Mouse (Mus musculus): ENCODE data around the gene Hoxa11.

Gene Hoxa11

DNA sequence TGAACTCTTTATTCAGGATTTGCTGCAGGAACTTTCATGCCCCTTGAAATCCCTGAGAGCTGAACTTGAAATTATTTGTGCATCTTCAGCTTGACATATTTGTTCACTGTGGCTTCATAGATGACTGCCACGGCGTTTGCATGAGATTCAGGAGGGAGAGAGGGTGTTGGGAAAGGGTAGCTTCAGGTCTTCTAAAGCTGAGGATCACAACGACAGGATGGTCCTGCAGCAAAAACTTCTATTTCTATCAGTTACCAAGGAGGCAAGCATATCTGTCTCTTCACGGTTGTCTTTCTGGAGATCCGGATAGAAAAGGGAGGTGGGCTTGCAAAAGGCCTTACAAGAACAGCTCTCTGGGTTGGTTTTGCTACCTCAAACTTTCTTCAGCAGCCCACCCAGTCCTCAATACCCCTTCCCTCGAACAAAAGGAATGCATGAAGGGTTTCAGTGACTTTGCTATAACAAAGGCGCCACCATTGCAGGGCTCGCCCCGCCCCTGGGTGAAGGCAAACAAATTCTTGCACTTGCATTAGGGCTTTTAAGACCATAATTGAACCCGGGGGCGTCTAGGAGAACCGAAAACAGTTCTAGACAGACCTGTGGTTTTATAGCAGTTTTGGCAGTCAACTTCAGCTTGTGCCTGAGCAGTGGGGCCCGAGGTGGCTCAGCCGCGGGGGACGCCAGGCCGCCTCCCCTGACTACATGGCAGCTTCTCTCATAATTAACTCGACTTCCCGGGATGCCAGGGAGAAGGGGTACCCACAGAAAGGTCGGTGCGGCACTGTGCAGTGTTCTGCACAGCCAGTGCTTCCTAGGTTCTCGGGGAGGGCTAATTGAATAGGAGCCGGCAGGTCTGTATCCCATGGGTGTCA lies 2.4 kb upstream of the Hoxa11 start:
- DNase-seq (ENCODE audit: low spot score in 2 of 2), result peak in 1 of 2 experiments; percentile 13

DNA sequence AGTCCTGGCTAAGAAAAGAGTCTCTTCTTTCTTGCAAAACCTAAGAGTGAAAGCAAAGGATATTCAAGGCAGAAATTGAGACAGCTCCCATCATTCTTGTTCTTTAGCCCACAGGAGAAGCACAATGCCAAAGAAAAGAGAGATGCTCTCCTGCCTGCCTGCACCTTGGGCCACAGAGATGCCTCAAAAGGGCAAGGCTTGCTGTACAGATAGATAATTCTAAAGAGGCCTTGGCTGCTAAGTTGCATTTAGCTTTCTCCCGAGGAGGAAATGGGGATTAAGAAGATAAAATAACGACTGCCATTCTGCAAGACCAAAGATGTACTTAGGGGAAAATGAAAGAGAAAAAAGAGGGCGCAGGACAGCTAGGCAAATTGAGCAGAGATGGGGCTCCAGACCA lies 1.3 kb upstream of the Hoxa11 start:
- no peak for DNase-seq (ENCODE audit: low spot score in 2 of 2)

DNA sequence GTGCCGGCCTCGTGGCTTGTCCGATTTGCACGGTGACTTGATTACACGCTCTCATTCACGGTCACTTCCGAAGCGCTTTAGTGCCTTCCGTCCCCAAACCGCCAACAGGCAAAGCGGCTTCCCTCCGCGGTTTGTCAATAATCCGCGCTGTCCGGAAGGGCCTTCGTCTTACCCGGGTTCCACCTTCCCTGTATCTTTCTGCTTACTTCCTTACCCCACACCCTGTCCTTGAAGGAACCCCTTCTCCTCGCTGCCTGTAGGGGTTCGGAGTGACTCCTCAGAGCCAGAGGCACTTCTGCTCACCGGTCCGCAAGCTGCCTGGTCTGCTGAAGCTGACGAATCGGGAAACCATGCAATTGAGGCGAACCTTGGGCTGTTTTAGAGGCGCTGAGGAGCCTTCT lies 793 bp upstream of the Hoxa11 start:
- no peak for DNase-seq (ENCODE audit: low spot score in 2 of 2)

DNA sequence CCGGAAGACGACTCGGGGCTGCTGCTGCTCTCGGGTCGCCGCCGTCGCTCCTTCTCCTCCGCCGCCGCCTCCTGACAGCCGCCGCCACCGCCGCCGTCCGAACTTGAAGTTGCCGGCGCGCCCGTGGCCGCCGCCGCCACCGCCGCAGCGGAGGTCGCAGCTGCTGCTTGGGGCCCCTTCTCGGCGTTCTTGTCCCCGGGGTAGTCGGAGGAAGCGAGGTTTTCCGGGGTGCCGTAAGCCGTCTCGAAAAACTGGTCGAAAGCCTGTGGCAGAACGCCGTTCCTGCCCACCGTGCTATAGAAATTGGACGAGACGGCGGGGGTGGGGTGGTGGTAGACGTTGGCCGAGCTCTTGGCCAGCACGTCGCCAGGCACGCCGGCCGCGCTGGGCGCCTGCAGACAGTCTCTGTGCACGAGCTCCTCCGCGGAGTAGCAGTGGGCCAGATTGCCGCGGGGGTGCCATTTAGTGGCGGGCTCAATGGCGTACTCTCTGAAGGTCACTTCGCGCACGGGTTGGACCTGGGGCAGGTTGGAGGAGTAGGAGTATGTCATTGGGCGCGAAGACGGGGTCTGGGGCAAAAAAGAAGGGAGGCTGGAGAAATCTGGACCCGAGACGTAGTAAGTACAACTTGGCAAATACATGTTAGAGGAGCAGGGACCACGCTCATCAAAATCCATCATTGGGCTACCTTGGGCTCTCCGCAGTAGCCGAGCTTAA lies 412 bp downstream of the Hoxa11 start:
- DNase-seq (ENCODE audit: low spot score in 2 of 2), result no peak

DNA sequence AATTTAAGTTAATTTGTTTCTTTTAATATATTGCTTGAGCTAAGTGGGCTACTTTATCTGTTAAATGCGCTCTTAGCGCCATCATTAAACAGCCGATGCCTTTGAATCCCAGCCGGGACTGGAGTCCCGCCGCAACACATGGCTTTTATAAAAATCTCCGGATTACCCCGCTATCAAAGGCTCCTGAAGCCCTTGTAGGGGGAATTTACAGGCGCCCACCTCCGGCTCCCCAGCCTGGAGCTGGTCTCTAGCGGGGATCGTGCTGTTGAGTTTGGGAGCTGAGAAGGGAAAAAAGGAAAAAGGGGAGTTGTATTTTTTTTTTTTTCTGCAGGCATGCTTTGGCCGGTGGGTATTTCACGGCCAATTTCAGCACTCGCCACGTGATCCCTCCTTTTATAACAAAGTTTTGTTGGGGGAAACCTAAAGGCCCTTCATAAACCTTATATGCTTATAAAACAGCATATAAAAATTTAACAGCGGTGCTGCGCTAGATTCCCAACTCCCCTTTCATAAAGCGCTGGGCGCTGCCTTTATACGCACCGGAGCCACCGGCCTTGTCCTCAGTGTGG lies 1.1 kb downstream of the Hoxa11 start:
- DNase-seq (ENCODE audit: low spot score in 2 of 2), result no peak

DNA sequence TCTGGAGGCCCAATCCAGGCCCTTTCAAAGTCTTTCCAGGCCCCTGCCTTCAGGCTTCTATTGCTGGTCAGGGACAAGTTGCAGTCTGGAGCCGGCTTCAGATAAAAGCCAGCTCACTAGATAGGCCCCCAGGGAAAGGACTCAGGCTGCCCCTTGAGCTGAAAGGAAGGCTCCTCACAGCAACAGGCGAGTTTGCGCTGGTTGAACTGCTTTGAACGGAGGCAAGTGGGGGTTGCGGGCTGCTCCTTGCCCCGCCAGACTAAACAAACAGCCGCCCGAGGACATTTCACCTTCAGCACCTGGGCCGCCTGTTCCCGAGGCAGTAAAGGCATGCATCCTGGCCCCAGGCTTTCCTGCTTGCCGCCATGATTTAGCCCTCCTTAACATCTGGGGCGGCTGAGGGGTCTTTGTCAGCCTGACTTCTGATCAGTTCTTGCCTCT lies 1.9 kb downstream of the Hoxa11 start:
- no peak for DNase-seq (ENCODE audit: low spot score in 2 of 2)

DNA sequence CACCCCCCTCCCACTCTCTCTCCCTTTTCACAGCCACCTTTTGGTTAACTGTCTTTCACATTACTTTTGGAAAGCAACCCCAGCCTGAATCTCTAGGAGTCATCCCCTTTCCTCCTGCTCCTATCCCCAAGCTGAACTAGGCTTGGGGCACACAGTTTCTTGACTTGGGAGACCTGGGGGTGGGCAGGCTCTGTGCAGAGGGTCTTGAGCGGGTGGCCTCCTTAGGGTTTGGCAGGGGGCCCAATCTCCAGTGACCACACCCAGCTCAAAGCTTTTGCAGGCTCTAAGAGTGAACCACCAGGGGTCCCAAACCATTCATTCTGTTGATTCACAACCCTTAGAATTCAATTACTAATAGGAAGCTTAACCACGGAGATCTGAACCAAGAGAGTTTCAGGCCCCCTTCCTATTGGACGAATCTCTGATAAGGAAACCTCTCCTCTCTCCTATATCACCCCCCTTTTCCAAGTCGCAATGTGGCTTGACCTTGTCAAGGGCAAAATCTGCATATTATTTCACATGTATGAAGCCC lies 2.7 kb downstream of the Hoxa11 start:
- no peak for DNase-seq (ENCODE audit: low spot score in 2 of 2)

DNA sequence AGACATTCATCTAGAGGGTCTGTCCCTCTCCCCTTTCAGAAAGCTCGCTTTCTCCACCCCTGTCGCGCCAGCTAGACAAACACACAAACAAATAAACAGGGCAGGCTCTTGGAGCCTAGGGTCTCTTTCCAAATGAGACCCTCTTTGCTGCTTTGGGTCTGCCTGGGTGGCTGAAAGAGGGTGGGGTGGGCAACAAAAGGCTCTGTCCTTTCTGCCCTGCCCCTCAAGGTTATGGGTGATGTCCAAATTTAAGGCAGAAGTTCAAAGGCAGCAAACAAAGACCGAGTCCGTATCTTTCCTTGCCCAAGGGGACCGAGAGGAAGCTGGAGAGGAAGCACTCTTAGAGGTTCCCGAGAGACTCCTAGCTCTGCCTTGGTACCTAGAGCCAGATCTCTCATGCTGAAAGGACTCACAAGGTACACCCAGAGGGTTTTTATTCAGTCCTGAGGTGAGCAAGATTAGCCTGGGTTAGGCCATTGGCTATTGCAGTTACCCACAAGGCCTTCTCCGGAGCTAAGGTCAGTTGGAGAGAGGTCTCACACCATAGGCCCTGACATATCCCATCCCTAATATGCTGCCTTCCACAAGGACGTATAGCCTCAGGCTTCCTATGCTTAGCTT lies 4.5 kb downstream of the Hoxa11 start:
- no peak for DNase-seq (ENCODE audit: low spot score in 2 of 2)

DNA sequence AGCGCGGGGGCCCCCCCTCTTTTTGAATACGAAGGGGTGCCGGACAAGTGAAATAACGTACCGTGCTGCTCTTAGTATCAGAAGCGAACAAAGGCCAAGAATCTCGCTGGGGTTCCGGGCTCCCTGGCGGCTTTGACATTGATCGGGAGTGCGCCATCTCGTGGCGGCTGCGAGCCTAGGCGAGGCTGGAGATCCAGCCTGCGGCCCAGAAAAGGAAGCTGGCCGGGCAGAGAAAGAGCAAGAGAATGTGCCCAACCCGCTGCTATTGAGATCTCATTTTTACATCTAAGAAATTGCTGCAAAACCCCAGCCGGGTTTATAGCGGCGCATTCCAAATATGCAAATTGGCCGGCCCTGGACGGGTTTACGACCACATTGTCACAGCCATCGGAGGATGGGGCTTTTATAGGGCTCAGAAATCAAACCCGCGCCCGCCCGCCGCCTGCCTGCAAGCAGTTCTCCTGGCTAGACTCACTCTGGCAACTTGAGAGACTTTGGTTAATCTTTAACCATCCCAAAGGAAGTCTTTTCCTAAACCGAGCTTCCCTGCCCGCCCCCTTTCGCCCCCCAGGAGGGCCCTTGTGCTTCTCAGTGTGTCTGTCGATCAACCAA lies 5.1 kb downstream of the Hoxa11 start, which contains the start of gene Hoxa10:
TSS of gene Hoxa10 (minus strand) at position 466 of the 612 bp plus-strand sequence.
- peak in 1 of 2 experiments; percentile 68 for DNase-seq (ENCODE audit: low spot score in 2 of 2)

DNA sequence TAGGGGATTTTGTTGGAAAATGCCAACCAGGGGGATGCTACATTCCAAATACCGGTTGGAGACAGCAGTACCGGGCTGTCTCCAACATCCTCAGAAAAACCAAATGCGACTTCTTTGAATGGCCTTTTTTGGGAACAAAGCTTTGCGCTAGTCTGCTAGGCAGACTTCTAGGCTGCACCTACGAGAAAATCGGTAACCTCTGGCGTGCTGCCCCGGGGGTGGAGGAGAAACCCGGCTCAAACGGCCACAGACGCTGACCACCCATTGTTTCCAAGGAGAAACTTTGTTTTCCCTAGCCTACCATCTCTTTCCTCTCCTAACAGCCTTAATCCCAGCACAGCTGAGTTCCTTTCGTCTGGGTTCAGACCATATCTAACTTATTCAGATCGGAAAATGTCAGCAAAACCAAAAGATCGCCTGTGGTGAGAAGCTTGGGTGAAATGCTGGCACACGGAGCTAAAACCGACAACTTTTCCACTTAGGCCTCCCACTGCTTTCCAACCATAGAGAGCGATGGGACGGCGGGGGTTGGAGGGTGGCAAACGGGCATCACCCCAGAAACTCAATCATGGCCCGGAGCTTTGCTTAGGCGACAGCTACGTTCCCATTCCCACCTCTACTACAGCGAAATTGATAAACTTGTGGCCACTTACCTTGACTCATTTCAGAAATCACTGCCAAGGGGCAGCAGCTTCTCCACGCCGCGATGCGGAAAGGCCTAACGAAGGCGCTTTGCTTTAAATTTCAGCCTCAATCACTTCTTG lies 5.8 kb downstream of the Hoxa11 start:
- no peak for DNase-seq (ENCODE audit: low spot score in 2 of 2)

DNA sequence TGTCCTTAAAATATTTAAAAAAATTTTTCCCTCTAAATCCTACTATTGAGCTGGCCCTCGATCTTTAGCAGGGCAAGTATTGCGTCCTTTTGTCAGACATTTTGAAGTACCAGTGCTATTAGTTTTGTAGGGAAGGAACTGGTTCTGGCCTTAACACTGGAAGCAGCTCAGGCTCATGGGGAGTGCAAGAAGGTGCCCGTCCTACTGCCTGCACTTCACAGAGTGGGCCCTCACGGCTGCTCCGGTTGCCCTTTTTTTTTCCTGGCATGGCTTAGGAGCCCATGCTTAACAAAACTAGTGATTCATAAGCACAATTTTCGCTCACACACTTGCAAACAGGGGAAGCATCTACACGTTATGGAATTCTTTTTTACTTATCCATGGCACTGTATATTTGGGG lies 6.6 kb downstream of the Hoxa11 start:
- DNase-seq (ENCODE audit: low spot score in 2 of 2), result no peak

DNA sequence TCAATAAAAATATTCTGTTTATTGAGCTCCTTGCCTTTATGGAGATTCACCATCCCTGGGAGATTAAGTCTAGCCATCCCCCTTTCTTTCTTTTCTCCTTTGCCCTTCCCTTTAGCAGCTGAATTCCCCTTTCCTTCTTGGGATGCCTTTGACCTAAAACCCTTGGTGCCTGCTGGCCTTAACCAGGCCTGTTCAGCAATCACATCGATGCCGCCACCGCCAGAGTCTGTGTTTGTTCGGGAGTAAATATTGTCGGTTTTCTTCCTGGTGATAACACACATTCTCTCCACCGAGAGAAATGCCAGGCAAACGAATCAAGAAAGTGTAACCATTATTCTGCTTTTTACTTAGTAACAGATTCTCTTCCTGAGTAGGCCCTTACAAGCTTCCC lies 7.5 kb downstream of the Hoxa11 start:
- no peak for DNase-seq (ENCODE audit: low spot score in 2 of 2)

DNA sequence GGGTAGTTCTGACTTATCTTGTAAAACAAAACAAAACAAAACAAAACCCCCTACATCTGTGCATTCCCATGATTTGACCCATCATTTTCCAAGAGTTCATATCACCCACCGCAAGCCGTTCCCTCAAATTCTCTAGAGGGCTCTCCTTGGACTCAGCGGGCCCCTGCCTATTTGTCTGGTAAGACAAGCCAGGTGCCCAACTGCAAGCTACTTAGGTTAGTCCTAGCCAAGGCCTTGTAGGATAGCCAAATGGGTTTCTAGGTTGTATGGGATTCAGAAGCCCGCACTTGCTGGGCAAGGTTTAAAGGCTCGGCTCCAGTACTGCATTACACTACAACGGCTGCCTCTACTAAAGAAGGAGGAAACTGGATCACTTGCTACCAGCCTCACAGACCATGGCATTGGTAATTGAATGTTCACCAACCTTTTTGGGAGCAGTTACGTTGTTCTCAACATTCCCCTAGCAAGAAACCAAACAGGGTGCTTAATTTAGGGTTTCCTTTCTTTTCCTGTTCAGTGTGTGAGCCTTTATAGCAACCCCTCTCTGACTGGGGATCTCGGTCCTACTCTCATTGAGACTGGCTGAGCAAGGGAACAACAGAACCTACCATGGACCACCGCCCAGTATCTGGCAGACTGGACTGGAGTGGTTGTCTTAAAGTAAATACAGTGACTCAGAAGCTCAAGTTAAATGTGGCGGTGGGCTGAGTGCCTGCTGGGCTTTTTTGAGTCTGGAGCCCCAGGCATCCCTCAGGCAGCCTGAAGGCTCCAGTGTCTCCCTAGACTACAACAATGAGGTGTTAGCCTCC lies 8.1 kb downstream of the Hoxa11 start:
- no peak for DNase-seq (ENCODE audit: low spot score in 2 of 2)

DNA sequence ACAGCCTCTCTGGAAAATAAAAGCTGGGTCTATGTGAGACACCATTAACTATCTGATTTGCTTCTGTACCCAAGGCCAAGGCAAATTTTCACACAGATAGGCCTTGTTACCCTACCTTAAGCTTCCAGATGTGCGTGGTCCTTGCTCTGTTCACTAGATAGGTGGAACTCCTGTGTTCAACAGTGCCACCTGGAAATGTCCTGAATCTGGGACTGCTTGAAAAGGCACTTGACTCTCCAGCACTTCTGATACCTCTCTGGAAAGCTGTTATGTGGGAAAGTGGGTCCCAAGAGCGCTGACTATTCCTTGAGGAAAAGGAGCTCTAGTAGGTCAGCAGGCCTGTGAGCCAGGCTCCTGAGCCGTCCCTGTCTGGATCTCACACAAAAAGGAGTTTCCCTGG lies 8.8 kb downstream of the Hoxa11 start:
- no peak for DNase-seq (ENCODE audit: low spot score in 2 of 2)

DNA sequence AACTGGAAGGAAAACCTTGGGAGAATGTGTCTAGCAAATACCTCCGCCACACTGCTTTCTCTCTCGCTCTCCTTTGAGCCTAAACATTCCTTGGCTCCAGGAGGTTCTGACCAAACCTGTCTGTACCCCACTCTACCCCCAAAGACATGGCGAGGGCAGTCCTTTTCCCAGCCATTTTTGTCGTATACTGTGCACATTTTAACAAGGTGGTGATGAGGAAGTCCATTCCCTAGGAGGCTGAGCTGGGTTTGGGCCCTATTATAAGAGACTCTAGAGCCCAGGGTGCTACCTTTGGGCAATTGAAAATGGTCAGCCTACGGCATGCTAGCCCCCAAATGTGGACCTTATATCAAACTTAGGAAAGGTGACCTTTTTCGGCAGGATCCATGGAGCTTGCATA lies 9.7 kb downstream of the Hoxa11 start:
- no peak for DNase-seq (ENCODE audit: low spot score in 2 of 2)

DNA sequence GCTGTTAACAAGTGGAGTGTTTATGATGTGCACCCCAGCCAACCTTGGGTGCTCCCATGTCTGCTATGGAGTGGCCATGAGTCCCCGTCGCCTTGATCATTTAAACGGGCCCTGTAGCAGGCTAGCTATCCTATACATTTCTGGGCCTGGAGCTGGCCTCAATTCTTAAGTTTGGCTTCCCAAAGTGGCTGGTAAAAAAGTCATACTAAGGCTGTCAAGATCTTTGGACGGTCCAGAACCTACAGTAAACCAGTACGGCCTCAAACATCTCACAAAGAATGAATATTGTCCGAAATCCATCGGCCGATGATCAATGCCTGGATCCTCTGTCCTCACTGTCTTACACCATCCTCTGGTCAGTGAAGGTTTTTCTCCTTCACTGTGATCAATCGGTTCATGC lies 10.3 kb downstream of the Hoxa11 start:
- no peak for DNase-seq (ENCODE audit: low spot score in 2 of 2)

DNA sequence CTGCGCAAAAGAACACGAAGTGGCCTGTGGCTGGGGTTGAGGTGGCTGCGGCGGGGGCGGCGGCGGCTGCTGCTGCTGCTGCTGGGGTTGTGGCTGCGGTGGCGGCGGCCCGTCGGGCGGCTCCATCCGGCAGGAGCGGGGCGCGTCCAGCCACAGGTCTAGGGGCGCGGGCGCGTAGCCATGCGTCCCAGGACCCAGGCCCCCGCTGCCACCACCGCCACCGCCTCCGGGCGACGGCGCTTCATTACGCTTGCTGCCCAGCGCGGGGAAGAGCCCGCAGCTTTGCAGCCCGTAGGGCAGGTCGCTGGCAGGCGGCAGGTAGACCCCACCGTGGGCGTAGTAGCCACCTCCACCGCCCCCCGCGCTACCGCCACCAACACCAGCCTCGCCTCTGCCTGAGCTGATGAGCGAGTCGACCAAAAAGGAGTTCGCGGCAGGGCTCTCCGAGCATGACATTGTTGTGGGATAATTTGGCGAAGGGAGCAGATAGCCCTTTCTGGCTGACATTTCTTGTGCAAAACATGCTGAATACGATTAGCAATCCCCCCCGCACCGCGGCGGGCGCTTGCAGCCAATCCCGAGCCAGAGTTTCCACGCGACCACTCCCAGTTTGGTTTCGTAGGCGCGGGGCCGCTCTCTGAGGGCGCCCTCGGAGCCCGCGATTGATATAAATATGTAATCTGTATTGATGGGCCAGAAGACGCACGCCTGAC lies 11.0 kb downstream of the Hoxa11 start:
- DNase-seq (ENCODE audit: low spot score in 2 of 2), result no peak

DNA sequence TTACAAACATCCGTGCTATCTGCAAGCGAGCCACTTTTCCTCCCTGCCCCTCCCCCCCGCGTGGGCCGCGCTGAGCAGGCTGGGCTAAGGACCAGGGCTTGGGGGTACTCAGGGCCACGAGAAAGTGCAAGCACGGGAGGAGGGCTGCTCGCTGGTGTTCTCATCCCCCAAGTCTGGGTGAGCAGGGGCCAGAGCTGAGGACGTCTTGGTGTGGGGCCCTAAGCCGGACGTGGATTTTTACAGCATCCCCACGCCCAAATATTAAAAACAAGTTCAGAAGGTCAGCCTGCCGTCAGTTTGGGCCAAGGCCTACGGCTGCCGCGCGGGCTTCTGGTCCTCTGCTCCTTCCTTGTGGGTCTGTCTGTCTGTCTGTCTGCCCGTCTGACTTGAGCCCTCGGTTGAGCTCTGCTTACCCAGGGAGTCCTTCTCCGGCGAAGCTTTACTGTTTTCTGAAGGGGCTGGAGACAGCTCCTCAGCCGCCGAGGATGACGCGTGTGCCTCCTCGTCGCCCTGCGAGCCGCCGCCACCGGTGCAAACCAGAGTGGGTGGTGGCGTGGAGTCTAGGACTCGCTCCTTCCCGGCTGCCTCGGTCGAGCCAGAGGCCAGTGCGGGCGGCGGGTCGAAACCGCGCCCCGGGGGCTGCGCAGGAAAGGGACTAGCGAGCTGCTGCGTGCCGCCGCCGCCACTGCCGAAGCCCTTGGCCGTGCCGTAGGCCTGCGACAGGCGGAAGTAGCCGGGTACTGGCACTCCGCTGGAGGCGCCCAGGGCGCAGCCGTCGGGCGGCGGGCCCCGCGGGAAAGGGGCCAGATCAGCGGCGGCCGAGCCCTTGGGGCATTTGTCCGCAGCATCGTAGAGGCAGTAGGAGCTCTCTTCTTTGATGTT lies 11.8 kb downstream of the Hoxa11 start:
- DNase-seq (ENCODE audit: low spot score in 2 of 2), result no peak

Data from cerebellum, postnatal 4 days (tissue).